Mouse (Mus musculus) ovary, adult 18-20 months (tissue): Measurements from ENCODE around the gene Kcnn1.

Experiments used
- DNase-seq: peaks from one replicate; pipeline ENCODE4 v3.0.0; 2022; ENCODE audit warnings: low spot score, mixed read lengths

Kcnn1 gene

GRCm38 (mm10) chr8:70892896-70893655 is 30.0 kb upstream of the Kcnn1 start:
- DNase-seq, result no peak

- DNase-seq, result no peak
Measured at GRCm38 (mm10) chr8:70892022-70892895, 29.2 kb upstream of the Kcnn1 start, which contains the start of gene Slc5a5. Gene Slc5a5 (minus strand): TSS chr8:70892757.

GRCm38 (mm10) chr8:70891356-70891755 is 28.3 kb upstream of the Kcnn1 start:
- no peak for DNase-seq

- DNase-seq, result no peak
Measured at GRCm38 (mm10) chr8:70890656-70891055, 27.6 kb upstream of the Kcnn1 start.

GRCm38 (mm10) chr8:70887669-70888068 is 24.6 kb upstream of the Kcnn1 start:
- no peak for DNase-seq

GRCm38 (mm10) chr8:70885612-70886011 is 22.6 kb upstream of the Kcnn1 start:
- no peak for DNase-seq

- DNase-seq, result no peak
Measured at GRCm38 (mm10) chr8:70884683-70885082, 21.6 kb upstream of the Kcnn1 start.

GRCm38 (mm10) chr8:70884186-70884585 is 21.1 kb upstream of the Kcnn1 start:
- no peak for DNase-seq

GRCm38 (mm10) chr8:70880546-70880945 is 17.5 kb upstream of the Kcnn1 start:
- no peak for DNase-seq

GRCm38 (mm10) chr8:70880126-70880525 is 17.1 kb upstream of the Kcnn1 start:
- DNase-seq, result no peak

- no peak for DNase-seq
Measured at GRCm38 (mm10) chr8:70879500-70879899, 16.4 kb upstream of the Kcnn1 start.

- DNase-seq, result no peak
Measured at GRCm38 (mm10) chr8:70878178-70878577, 15.1 kb upstream of the Kcnn1 start.

- no peak for DNase-seq
Measured at GRCm38 (mm10) chr8:70876382-70876781, 13.3 kb upstream of the Kcnn1 start.

GRCm38 (mm10) chr8:70874441-70874840 is 11.4 kb upstream of the Kcnn1 start:
- DNase-seq, result no peak

GRCm38 (mm10) chr8:70873364-70873985 is 10.4 kb upstream of the Kcnn1 start, which contains the start of gene Ccdc124:
Gene Ccdc124 (minus strand): TSS chr8:70873935.
- peak; percentile 89 for DNase-seq

- DNase-seq, result no peak
Measured at GRCm38 (mm10) chr8:70872643-70873363, 9.7 kb upstream of the Kcnn1 start.

- no peak for DNase-seq
Measured at GRCm38 (mm10) chr8:70871195-70871807, 8.2 kb upstream of the Kcnn1 start.

GRCm38 (mm10) chr8:70869601-70870041 is 6.6 kb upstream of the Kcnn1 start:
- DNase-seq, result peak; percentile 62

GRCm38 (mm10) chr8:70869199-70869571 is 6.1 kb upstream of the Kcnn1 start:
- DNase-seq, result no peak

- DNase-seq, result no peak
Measured at GRCm38 (mm10) chr8:70868559-70869198, 5.6 kb upstream of the Kcnn1 start.

GRCm38 (mm10) chr8:70866566-70866965 is 3.5 kb upstream of the Kcnn1 start:
- DNase-seq, result no peak
